Mouse (Mus musculus) heart, adult 11 months (tissue): ENCODE results near the gene Uhrf1.

Experiments
- DNase-seq: peaks from one replicate; pipeline ENCODE4 v3.0.0; 2022

Uhrf1 gene

DNA sequence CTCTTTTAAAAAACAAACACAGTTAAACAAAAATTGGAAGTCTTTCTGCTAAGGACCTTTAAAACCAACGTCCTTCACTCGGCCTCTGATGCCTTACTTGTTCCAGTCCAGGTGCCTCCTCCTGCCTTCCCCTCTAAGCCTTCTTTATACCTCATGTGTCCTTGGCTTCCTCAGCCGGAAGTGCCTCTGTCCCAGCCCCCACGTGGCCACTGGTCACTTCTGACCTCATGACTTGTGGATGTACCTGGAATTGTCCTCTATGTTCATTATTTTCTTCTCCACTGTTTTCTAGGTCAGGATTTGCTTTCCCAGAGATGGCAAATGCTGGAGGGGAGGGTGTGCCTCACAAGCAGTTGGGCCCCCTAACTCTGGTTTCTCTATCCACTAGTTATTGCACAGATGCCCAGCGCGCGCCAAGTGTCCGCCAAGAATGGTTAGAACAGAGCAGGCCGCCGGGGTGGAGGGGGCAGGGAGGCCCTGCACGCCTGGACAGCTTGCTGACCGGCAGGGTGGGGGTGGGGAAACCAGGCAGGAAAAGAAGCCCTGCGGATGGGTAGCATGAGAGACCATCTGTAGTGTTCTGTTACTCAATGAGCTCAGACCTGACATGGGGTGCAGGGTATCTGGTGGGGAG lies 641 bp upstream of the Uhrf1 start:
- no peak for DNase-seq

DNA sequence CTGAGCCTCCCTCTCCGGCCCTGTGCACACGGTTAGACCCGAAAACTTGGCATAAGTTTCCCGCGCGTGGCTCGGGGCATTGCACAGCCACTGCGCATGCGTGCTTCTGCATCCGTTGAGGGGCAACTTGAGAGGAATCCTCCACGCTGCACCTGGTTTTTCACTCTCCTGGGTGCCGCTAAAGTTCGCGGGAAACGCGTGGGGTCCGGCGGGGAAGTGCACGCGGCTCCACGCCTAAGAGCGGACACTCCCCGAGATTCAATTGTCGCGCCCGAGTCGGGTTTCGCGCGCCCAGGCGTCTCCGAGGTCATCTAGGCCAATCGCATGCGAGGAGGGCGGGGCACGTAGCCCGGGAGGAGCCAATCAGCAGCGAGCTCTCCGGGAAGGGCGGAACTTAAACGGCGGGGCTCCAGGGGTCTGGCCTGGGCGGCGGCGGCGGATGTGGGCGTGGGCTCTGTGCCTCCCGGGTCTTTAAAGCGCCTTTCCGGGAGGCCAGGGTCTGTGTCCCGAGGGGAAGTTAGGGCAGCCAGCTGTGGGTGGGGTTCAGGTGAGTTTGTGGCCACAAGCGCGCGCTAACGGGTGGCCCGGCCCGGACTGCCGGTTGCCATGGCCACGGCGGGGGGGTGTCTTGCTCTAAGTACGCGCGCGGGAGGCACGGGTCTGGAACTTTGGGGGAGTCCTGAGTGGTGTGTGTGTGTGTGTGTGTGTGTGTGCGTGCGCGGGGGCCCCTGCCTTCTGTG lies 896 bp downstream of the Uhrf1 start:
- DNase-seq, result peak; percentile 100

DNA sequence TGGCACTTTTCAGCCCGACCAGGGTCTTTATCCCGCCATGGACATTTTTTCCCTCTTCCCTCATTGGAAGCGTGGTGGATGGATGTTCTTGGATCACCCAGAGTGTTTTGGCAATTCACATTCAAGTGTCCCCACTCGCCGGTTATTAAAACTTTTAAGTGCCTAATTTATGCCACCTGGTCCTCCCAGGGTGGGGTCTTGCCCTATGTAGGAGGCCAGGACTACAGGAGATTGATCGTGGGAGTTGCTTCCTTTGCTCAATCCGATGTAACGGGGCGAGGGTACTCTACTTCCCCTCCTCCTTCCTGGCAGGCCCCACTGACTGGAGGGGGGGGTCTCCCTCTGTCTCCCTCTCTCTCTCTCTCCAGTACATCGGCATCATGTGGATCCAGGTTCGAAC lies 1.6 kb downstream of the Uhrf1 start:
- no peak for DNase-seq

DNA sequence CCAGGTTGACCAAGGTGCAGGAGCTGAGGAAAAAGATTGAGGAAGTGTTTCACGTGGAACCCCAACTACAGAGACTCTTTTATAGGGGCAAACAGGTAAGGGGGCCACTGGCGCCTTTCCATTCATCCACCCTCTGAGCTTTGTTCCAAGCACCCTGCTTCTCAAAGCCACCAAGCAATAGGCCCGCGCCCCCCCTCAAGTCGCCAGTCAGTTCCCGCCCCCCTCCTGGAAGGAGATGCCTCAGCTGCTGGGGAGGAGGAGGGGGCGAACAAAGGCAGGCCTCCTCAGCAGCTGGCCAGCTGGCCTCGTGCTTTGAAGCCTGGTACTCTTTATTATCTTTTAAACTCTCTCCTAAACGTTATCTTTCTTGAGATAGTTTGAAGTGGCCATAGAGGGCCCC lies 2.0 kb downstream of the Uhrf1 start:
- DNase-seq, result no peak

DNA sequence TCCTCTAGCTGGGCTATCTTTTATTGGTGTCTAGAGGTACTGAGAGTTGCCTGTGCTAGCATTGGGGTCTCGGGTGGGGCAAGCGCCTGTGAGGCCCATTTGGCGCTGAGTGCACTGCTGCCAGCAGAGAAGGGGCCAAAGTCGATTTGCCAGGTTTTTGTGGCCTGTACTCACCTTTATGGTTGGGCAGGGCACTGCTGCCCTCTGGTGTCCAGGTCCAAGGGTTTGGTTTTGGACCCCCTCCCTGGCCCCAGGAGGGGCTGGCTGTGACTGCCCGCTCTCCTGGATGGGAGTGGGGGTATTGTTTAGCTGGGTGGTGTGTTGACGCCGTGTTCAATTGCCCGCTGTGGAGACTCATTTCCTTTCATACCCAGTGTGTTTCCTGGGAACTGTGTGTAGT lies 2.7 kb downstream of the Uhrf1 start:
- DNase-seq, result no peak

DNA sequence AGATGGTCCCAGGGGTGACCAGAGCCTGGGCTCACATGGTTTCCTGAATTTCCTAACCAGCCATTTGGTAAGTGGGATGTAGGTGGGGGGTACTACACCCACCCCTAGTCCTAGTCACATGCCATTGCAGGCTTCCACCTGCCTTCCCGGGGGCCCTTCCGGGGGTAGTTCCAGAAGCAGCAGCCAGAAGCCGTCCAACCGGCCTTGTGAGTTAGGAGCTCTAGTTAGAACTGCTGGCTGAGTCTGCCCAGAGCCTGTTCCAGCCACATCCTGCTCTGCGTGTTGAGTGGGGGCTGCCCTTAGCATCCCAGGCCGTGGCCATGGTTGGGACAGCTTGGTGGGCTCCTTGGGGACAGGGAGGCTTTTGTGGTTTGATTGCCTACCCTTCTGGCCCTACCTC lies 5.0 kb downstream of the Uhrf1 start:
- no peak for DNase-seq

DNA sequence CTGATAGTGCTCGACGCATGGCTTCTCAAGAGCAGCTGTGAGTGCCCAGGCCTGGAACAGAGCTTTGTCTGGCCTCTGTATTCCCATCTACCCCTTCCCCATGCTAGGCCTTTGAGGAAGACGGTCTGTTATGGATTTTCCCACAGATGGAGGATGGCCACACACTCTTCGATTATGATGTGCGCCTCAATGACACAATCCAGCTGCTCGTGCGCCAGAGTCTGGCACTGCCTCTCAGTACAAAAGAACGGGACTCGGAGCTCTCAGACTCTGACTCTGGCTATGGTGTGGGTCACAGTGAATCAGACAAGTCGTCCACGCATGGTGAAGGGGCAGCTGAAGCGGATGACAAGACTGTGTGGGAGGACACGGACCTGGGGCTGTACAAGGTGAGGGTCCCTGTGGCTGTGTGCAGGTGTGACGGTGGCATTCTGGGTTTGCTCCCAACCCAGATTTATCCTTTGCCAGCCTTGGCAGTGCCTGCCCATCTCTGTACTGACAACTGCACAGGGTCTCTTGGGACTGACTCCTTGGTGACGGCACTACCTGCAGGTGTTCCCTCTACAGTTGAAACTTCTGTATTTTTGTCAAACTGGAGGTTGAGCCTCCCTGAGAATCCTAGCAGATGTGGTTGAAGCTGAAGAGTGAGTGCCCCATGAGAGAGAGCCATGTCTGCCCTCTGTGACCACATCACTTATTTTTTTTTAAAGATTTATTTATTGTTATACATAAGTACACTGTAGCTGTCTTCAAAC lies 6.2 kb downstream of the Uhrf1 start:
- DNase-seq, result no peak

DNA sequence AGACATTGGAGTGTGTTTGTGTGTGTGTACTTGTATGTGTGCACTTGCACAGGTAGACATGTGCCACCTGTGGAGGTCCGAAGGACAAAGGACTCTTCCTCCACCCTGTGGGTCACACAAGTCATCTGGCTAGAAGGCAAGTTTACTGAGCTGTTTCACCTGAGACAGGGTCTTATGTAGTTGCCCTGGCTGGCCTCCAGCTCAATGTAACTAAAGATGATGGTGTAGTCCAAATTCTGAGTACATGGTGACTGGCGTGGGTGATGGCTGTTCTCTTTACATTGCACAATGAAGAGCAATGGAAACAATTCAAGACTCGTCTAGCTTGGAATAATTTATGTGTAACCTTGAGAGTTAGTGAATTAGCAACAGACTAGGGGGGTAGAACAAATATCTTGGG lies 21.3 kb downstream of the Uhrf1 start:
- no peak for DNase-seq

DNA sequence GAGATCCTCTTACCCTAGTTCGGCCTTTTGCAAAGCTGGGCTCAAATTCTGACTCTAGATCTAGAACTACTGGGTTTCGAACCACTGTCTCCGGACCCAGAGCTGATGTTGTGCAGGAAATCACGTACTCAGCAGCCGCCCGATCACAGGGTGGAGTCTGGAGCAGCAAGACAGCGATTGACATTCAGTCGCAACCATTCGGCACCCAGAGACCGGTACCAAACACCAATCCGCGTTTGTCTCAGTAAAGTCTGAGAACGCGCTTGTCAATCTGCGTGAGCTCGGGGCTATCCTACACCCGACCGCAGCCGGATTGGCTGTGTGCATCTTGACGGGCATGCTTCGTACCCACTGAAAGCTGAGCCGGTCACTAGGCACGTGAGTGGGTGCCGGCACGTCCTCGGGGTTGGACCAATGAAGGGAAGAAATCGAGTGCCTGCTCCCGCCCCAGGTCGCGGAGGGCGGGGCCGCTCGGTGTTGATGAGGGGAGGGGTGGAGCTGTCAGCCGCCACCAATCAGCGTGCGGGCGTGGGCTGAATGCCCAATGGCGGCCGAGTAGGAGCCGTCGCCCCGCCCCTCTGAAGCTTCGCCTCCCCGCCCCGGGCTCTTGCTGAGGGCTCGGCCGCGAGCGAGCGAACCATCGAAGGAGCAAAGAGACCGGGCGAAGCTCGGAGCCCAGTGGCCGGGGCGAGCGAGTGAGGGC lies 22.5 kb downstream of the Uhrf1 start, which contains the start of gene Kdm4b:
Gene Kdm4b (plus strand): TSS at position 613 of the 703 bp plus-strand sequence.
- DNase-seq, result peak; percentile 100

DNA sequence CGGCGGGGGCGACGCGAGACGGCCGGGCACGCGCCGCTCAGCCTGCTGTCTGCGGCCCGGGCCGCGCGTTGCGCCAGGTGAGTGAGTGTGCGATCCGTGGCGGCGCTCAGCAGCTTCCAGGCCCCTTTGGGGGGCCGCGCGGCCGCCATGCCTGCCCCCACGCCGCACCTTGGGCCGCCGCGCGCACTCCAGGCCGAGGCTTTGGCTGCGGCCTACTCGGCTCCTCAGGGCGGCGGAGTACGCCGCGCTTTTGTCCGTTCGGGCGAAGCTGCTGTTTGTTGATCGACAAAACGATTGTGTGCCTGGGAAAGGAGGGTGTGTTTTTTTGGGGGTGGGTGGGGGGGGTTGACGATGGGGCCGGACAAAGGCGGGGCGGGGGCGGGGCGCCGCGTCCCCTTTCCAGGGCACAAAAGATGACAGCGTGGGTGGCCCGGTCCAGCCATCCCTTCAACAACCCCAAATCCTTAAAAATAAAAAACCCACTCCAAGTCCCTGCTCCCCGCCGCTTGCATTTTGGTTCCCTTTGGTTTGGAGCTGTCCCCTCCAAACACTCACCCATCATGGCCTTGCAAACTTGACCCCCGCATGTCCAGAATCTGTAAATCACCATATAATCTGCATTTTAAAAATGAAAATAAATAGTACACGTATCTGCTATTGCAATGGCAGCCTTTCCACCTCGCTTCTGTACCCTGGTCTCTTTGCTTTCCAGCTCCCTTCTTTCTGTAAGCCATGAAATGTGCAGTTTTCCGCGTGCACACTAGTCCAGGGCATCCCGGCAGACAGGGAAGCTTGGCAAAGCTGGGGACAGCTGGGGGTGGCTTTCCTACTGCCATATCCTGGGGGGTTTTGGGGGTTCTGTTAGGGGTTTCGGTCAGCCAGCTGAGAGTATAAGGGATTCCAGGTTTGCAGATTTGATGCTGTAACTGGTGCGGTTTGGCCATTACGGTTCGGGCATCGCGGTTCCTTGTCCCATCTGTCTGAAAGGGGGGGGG lies 23.3 kb downstream of the Uhrf1 start:
- DNase-seq, result no peak

DNA sequence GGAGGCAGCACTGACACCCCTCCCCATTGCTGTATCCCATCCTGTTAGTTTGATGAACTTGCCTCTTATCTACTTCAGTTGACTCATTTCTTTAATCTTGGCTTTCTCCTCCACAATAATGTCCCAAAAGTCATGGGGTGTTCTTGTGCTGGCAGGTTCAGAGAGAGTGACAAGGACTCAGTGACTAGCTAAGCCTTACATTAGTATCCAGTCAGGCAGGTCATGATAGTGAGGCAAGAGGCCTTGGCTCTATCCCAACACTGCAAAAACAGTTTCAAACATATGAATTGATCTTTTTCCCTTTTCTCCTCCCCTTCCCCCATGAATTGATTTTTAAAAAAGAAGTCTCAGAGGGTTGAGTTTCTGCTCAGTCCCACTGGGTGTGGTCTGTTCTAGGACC lies 26.1 kb downstream of the Uhrf1 start:
- DNase-seq, result no peak

DNA sequence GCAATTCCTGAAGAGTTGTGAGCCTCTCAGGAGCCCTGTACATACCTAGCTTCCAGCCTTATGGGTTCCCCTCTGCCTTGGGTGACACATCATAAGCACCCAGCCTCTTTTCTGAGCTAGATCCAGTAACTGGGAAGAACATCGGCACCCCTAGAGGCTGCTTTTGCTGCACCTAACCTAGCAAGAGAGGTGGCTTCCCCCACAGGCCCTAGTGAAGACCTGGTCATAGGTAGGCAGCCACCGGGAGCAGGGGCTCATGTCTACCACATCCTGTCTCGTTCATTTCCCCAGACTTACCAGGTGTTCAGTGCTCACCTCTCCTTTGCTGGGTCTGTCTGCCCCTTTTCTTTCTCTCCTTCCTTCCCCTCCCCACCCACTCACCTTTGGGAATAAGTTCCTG lies 27.2 kb downstream of the Uhrf1 start:
- DNase-seq, result no peak

DNA sequence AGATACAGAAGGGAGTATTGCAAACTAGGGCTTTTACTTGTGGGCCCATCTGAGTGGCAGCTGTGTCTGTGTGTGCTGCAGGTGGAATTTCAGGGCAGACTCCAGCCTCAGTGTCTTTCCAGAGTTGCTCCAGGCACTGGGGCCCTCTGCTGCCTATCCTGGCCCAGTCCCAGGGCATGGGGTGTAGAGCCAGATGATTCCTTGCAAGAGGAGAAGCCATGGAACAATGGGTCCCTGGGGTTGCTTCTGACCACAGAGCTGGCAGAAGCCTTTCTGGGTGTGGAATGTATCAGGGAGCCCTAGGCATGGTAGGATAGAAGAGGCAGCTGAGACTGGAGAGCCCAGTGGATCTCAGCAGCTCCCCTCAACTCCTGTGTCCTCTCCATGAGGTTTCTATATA lies 28.1 kb downstream of the Uhrf1 start:
- DNase-seq, result peak; percentile 97

DNA sequence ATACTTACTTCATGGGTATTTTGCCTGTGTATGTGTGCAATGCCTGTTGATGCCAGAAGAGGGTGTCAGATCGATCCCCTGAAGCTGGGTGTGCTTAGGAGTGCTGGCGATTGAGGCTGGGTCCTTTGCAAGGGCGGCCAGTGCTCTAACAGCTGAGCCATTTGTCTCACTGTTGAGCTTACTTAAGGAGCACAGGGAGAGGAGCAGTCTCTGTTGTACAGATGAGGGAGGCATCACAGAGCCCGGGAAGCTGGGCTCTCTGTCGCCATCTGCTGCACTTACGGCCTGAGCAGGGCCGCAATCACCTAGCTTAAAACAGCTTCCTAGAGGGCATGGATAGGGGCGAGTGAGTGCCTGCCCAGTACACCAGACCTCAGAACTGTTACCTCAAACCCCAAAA lies 29.9 kb downstream of the Uhrf1 start:
- no peak for DNase-seq

DNA sequence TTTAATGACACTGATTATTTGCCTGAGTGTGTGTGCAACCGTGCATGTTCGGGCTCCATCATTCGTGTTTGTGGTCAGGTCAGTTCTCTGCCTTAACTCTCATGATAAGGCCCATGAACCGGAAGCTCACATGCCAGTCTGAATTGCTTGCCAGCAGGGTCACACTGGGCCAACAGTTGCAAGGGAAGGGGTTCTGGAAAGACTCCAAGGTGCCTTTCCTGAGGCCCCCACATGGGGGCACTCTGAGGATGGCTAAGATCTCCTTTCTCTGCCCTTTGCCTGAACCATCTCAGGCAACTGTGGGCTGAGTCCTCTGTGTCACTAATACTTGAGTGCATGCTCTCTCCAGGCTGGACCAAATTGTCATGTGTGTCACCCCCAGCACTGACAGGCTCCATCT lies 34.1 kb downstream of the Uhrf1 start:
- DNase-seq, result peak; percentile 94

DNA sequence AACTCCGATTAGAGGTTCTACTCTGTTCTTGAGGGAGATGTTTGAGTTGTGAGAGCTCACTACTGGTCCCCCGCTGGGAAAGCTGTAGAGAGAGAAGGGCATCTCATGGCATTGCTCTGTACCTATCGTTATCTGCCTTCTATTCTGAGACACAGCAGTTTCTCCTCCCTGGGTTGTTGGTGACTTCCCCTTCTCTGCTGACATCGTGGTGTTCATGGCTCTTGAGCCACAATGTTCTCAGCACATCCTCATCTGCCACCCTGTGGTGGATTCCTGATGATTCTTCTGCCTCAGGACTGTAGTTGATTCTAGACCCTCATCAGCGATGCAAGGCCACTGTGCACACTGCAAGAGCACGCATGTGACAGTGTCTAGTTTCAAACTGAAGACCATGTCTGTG lies 34.7 kb downstream of the Uhrf1 start:
- DNase-seq, result no peak

DNA sequence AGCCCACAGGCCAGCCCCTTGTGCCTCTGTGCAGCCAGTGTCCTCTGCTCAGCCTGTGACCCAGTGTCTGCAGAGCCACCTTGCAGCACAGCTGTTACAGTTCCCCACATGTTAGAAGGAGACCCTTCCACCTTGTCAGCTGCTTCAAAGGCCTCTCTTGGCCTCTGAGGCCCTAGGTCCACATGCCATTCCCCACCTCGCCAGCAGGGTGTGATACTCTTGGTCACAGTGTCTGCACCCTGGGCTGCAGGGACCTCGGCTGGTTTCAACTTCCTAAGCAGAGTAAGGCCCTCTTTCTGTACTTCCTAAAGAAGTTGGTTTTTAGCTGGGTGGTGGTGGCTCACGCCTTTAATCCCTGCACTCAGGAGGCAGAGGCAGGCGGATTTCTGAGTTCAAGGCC lies 35.8 kb downstream of the Uhrf1 start:
- DNase-seq, result no peak

DNA sequence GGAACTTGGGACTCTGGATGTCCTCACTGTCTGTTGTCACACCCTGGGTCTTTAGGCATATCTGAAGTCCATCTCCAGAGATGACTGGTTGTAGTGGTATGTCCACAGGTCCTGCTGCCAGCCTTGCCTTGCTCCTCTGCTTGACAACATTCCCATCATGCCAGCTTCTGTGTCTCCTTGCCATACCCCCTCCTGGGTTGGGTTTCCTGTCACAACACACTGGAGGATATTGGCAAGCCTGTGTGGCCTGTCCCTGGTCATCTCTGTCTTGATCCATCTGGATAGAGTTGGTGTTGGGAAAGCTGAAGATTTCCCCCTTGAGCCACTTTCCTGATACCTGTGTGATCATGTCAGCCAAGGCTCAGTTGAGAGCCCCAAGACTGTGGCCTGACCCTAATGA lies 37.6 kb downstream of the Uhrf1 start:
- no peak for DNase-seq

DNA sequence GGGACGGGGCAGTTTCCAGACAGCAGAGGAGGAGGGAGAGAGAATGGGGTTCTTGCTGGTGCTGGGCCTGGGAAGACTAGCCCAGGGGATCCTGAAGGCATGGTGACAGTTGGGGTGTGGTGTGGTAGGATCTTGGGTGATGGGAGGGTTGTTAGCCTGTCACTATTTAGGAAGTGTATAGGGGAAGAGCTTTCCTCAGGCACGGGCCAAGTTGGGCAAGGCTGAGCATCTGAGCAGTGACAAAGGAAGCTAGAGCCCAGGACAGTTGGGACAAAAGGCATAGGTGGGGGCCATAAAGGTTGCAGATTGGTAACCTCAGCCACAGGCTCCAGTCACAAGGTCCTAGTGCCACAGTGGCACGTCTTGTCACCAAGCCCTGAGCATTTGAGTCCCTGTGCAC lies 40.3 kb downstream of the Uhrf1 start:
- DNase-seq, result no peak

DNA sequence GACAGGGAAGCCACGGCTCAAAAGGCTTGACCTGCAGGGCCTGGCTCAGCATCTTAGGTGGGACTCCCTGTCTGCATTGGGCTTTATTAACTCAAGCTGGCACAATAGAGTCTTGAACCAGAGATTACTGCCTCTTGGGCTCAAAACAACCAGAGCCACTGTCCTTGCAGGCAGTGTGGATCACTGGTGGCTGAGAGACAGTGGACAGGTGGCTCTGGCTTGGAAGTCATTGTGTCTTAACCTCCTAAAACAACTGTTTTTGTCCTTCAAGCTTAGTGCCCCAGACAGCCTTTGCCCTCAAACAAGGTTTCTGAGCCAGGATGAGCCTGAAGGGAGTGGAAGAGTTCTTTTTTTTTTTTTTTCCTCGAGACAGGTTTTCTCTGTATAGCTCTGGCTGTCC lies 42.2 kb downstream of the Uhrf1 start:
- DNase-seq, result no peak

DNA sequence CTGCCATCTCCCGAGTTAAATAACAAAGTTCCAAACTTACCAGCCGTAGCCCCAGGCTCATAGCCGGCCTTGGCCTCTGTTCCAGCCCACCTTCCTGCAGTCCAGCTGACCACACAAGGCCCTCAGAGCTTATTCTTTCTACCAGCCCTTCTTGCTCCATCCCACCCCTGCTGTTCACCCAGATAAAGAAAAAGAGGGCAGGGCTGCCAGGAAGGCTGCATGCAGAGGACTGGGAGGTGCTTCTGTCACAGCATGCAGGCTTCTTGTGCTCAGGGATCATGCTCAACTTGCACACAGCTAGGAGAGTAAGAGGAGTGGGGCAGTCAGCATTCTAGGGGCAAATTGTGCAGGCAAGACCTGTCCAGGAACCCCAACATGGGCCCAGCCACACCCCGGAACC lies 45.0 kb downstream of the Uhrf1 start:
- no peak for DNase-seq

DNA sequence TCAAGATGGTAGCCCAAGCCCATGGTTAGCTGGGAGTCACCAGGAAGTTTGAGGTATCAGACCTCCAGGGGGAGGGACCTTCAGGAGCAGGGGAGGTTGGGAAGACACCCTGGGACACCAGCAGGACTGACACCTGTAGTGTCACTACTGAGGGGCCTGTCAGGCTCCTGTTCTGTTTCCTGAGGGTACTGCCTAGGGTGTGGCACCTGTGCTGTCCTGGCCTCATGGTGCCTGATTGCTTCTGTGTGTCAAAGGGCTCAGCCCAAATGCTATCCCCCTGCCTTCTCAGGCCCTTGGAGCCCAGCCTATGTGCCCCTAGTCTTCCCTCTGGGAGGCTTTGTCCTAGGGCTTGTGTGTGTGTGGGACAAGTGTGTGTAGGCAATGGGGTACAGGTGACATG lies 45.5 kb downstream of the Uhrf1 start:
- no peak for DNase-seq
